8 mouse cellular contexts compared by ENCODE assay signal in the genomic region with DNA sequence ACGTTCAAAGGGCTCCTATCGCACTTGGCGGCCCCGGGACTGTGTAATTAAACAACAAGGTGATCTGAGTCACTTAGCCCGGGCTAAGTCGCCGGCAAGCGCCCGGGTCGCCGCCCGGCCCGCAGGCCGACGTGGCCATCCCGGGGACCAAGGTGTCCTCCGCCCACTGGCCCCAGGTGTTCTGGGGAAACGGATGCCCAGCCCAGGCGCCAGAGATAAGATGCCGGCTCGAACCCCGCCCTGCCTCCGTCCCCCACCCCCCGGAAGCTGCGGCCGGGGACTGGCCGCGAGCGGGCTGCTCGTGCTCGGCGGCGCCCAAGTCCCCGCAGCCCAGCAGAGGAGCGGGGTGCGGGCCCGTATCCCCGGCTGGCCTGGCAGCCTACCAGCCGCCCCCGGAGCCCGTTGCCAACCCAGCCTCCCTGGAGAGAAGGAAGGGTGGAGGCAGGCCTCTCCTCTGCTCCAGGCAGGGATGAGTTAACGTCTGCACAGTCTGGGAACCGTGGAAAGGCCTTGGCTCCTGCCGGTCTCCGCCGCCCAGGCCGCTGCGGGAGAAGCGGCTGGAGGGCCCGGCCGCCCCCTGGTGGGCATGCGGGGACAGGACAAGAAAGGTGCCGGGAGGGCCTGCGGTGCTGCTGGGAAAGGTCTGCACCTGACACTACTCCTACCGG. TPM values are rescaled to one million over a fixed set of nuclear protein-coding genes. Genes with fewer than 3 reads are reported as not detected.
DNase-seq lines count a peak whose midpoint lies in the region; ATAC-seq and TF ChIP-seq lines count a peak whose summit lies in the region.

No protein-coding gene starts in this region.

- intact Hi-C loops in heart, postnatal 14 days (cut with DNase I): loop anchor here (1.0 to 2.0 kb wide), 2 partner anchors 48 to 90 kb away; no protein-coding TSS in a partner anchor

- under 1% methylated on average over 52 of the region's 55 CpGs for WGBS in forebrain, embryonic 14.5 days
- under 1% methylated on average over 55 of the region's 55 CpGs for WGBS in lung, embryonic 14.5 days
- WGBS in olfactory bulb, adult 2 months: under 1% methylated on average over 55 of the region's 55 CpGs

- DNase-seq in G1E (ENCODE audit: low spot score): peak; percentile 37
- peak; percentile 94 for DNase-seq in forebrain, embryonic 14.5 days (ENCODE audit: low spot score)
- peak; percentile 86 to 90 for DNase-seq in heart, postnatal 14 days
- DNase-seq in layer of hippocampus, adult 2 months (ENCODE audit: low spot score in 2 of 2): peak; percentile 82 to 86
- peak; percentile 94 for DNase-seq in lung, embryonic 14.5 days
- peak; percentile 26 to 73 for DNase-seq in thymus, postnatal 10 days (ENCODE audit: low spot score in 2 of 2)

- H3K4me1 ChIP-seq in G1E (ENCODE audit: insufficient read depth, low read depth, low read length): no peaks in the 10 kb centered on the region
- H3K4me1 ChIP-seq in forebrain, embryonic 14.5 days (ENCODE audit: control insufficient read depth, insufficient read depth, low read length): no peaks in the 10 kb centered on the region; the same call in 1 of the 2 replicates
- no peaks in the 10 kb centered on the region; the same call in 1 of the 2 replicates for H3K4me1 ChIP-seq in lung, embryonic 14.5 days (ENCODE audit: insufficient read depth)
- peaks cover 8% of the 10 kb centered on the region; the same call in 1 of the 2 replicates for H3K4me1 ChIP-seq in olfactory bulb, adult 2 months (ENCODE audit: control insufficient read depth, insufficient read depth, low read length)

- peak overlapping the region; percentile 65 for H3K4me2 ChIP-seq in forebrain, embryonic 14.5 days (ENCODE audit: low read length)
- H3K4me2 ChIP-seq in lung, embryonic 14.5 days: peak overlapping the region; percentile 68

- no peaks in the 10 kb centered on the region for H3K9me3 ChIP-seq in G1E (replicated peaks)
- no peaks in the 10 kb centered on the region for H3K9me3 ChIP-seq in forebrain, embryonic 14.5 days (replicated peaks; ENCODE audit: control insufficient read depth, low read length)
- H3K9me3 ChIP-seq in lung, embryonic 14.5 days (ENCODE audit: low read depth, low read length): no peaks in the 10 kb centered on the region

- 0 out of 2 replicates have a peak, but pooled peaks have one; percentile 34 for TF ChIP-seq POLR2A in olfactory bulb, adult 2 months (IDR thresholded peaks at IDR 0.05; ENCODE audit: insufficient read depth, low read depth, low read length)

- TF ChIP-seq CTCF in G1E (IDR thresholded peaks at IDR 0.05; ENCODE audit: low read depth, low read length): peak; percentile 42; the same call in 1 of the 2 replicates
- peak; percentile 97 for TF ChIP-seq CTCF in layer of hippocampus, adult 2 months (conservative IDR thresholded peaks at IDR 0.05)
- TF ChIP-seq CTCF in lung, embryonic 14.5 days (IDR thresholded peaks at IDR 0.05; ENCODE audit: low read depth): peak; percentile 92
- TF ChIP-seq CTCF in olfactory bulb, adult 2 months (IDR thresholded peaks at IDR 0.05; ENCODE audit: insufficient read depth, low read depth, low read length): peak; percentile 96

- H3K27ac ChIP-seq in forebrain, embryonic 14.5 days (ENCODE audit: low read depth, low read length): peak overlapping the region; percentile 56
- peak overlapping the region; percentile 93 for H3K27ac ChIP-seq in layer of hippocampus, adult 2 months
- peak overlapping the region; percentile 83 for H3K27ac ChIP-seq in lung, embryonic 14.5 days (ENCODE audit: low read depth)
- peak overlapping the region; percentile 73 for H3K27ac ChIP-seq in olfactory bulb, adult 2 months (ENCODE audit: insufficient read depth, low read depth, low read length)

- peaks cover 15% of the 10 kb centered on the region; the same call in 1 of the 2 replicates for H3K27me3 ChIP-seq in G1E (ENCODE audit: insufficient read depth, low read length)
- H3K27me3 ChIP-seq in forebrain, embryonic 14.5 days (replicated peaks; ENCODE audit: control insufficient read depth, insufficient read depth, low read length): no peaks in the 10 kb centered on the region
- H3K27me3 ChIP-seq in lung, embryonic 14.5 days (ENCODE audit: insufficient read depth, low read length): peaks cover 12% of the 10 kb centered on the region; the same call in 1 of the 2 replicates

- no peak overlapping the region for H3K4me3 ChIP-seq in G1E (ENCODE audit: low read depth, low read length)
- H3K4me3 ChIP-seq in forebrain, embryonic 14.5 days (ENCODE audit: low read depth, low read length): peak overlapping the region; percentile 78
- peak overlapping the region; percentile 73 for H3K4me3 ChIP-seq in layer of hippocampus, adult 2 months
- H3K4me3 ChIP-seq in lung, embryonic 14.5 days (ENCODE audit: low read depth, low read length): peak overlapping the region; percentile 73
- peak overlapping the region; percentile 77 for H3K4me3 ChIP-seq in olfactory bulb, adult 2 months (ENCODE audit: insufficient read depth, low read depth, low read length)

- peak overlapping the region; percentile 91 for H3K9ac ChIP-seq in forebrain, embryonic 14.5 days (ENCODE audit: low read length)
- H3K9ac ChIP-seq in lung, embryonic 14.5 days: peak overlapping the region; percentile 78

- no peak for ATAC-seq in G1E (ENCODE audit: extremely low read depth, insufficient number of reproducible peaks, low FRiP score, poor library complexity, severe bottlenecking)
- peak; percentile 86 for ATAC-seq in cerebellum, adult (ENCODE audit: insufficient number of reproducible peaks, low FRiP score, low TSS enrichment)
- peak; percentile 97 for ATAC-seq in forebrain, embryonic 14.5 days
- peak; percentile 96 for ATAC-seq in lung, embryonic 14.5 days (ENCODE audit: insufficient read depth)

- no peaks in the 10 kb centered on the region for H3K36me3 ChIP-seq in G1E (replicated peaks)
- no peaks in the 10 kb centered on the region for H3K36me3 ChIP-seq in forebrain, embryonic 14.5 days (ENCODE audit: control insufficient read depth, insufficient read depth, low read length)
- no peaks in the 10 kb centered on the region for H3K36me3 ChIP-seq in lung, embryonic 14.5 days (ENCODE audit: insufficient read depth)

RNA-seq across cellular contexts. Expression of a gene that starts 26.5 kb away (rescaled TPM):
- total RNA-seq in G1E (2014; fragmentation: Nextera tagmentation): not detected in 2 replicates
- not detected in 2 replicates for total RNA-seq in G1E (2017)
- not detected in 2 replicates for polyA plus RNA-seq in G1E (2012)
- polyA plus RNA-seq in forebrain, embryonic 14.5 days (2014; fragmentation: Nextera tagmentation; extraction: Ambion mirVana): not detected in 2 replicates
- total RNA-seq in heart, postnatal 14 days (2021): not detected
- not detected for total RNA-seq in layer of hippocampus, adult 2 months (2021)
- polyA plus RNA-seq in lung, embryonic 14.5 days (2014; fragmentation: Nextera tagmentation; extraction: Ambion mirVana): not detected in 2 replicates
- polyA plus RNA-seq in olfactory bulb, adult 2 months (2012; ENCODE audit: insufficient read depth, insufficient read length, low replicate concordance, missing spikeins): not detected in 2 replicates

RNA-seq across cellular contexts. Expression of a gene that starts 39.3 kb away (rescaled TPM):
- not detected in 2 replicates for total RNA-seq in G1E (2014; fragmentation: Nextera tagmentation)
- 0.05 TPM in 1 of 2 replicates, not detected in the other for total RNA-seq in G1E (2017)
- polyA plus RNA-seq in G1E (2012): not detected in 2 replicates
- 0.49 and 0.63 TPM in 2 replicates for polyA plus RNA-seq in forebrain, embryonic 14.5 days (2014; fragmentation: Nextera tagmentation; extraction: Ambion mirVana)
- 100 to 1,000 TPM; 877 to 926 TPM for total RNA-seq in heart, postnatal 14 days (2021)
- total RNA-seq in layer of hippocampus, adult 2 months (2021): 1 to 10 TPM; 3.3 to 4.0 TPM
- polyA plus RNA-seq in lung, embryonic 14.5 days (2014; fragmentation: Nextera tagmentation; extraction: Ambion mirVana): 0.79 and 4.2 TPM in 2 replicates
- polyA plus RNA-seq in olfactory bulb, adult 2 months (2012; ENCODE audit: insufficient read depth, insufficient read length, low replicate concordance, missing spikeins): not detected in 2 replicates

RNA-seq across cellular contexts. Expression of a gene that starts 46.0 kb away (rescaled TPM):
- total RNA-seq in G1E (2014; fragmentation: Nextera tagmentation) (not detected in 2 replicates), G1E (2017) (0.06 and 0.11 TPM in 2 replicates)
- not detected in 2 replicates for polyA plus RNA-seq in G1E (2012)
- polyA plus RNA-seq in forebrain, embryonic 14.5 days (2014; fragmentation: Nextera tagmentation; extraction: Ambion mirVana): 21.3 and 22.5 TPM in 2 replicates
- 10 to 100 TPM; 73.6 to 77.2 TPM for total RNA-seq in heart, postnatal 14 days (2021)
- 10 to 100 TPM; 36.5 to 42.2 TPM for total RNA-seq in layer of hippocampus, adult 2 months (2021)
- polyA plus RNA-seq in lung, embryonic 14.5 days (2014; fragmentation: Nextera tagmentation; extraction: Ambion mirVana): 51.1 and 52.7 TPM in 2 replicates
- polyA plus RNA-seq in olfactory bulb, adult 2 months (2012; ENCODE audit: insufficient read depth, insufficient read length, low replicate concordance, missing spikeins): not detected in 2 replicates

RNA-seq across cellular contexts. Expression of a gene that starts 50.8 kb away (rescaled TPM):
- total RNA-seq in G1E (2014; fragmentation: Nextera tagmentation) (not detected in 2 replicates), G1E (2017) (0.05 TPM in 1 of 2 replicates, not detected in the other)
- polyA plus RNA-seq in G1E (2012): not detected in 2 replicates
- polyA plus RNA-seq in forebrain, embryonic 14.5 days (2014; fragmentation: Nextera tagmentation; extraction: Ambion mirVana): not detected in 2 replicates
- 1 to 10 TPM; 2.2 to 2.3 TPM for total RNA-seq in heart, postnatal 14 days (2021)
- total RNA-seq in layer of hippocampus, adult 2 months (2021): not detected
- not detected in 2 replicates for polyA plus RNA-seq in lung, embryonic 14.5 days (2014; fragmentation: Nextera tagmentation; extraction: Ambion mirVana)
- not detected in 2 replicates for polyA plus RNA-seq in olfactory bulb, adult 2 months (2012; ENCODE audit: insufficient read depth, insufficient read length, low replicate concordance, missing spikeins)

Comparison
In these comparisons a context has a peak if more than half of its experiments do, and no peak if none do; other contexts are left out.
1. DNase-seq: peak in every context shown above with its lines; median percentile 94 in forebrain, embryonic 14.5 days; 94 in lung, embryonic 14.5 days; 88 in heart, postnatal 14 days; 84 in layer of hippocampus, adult 2 months; 50 in thymus, postnatal 10 days; 37 in G1E.
2. CTCF ChIP-seq: peak in every context shown above with its lines; median percentile 97 in layer of hippocampus, adult 2 months; 96 in olfactory bulb, adult 2 months; 92 in lung, embryonic 14.5 days; 42 in G1E.
3. RNA of a gene that starts 46.0 kb away (polyA plus RNA-seq): 51.1 to 52.7 TPM in lung, embryonic 14.5 days, 21.3 to 22.5 TPM in forebrain, embryonic 14.5 days and not detected in olfactory bulb, adult 2 months; not detected in G1E; every median in the first group is over 10 times any median in the second.
4. Peak in every context shown above with its lines, with median percentiles within 50 percentile points of each other: H3K27ac ChIP-seq.